In genomic region chr2:5733300-5734085, GRCm38 (mm10) we compare ENCODE assay signal across 30 mouse cellular contexts. TPM values are rescaled to one million over a fixed set of nuclear protein-coding genes. Genes with fewer than 3 reads are reported as not detected.
A peak's percentile ranks its signal among the peaks of the same experiment; 100 is the strongest.
DNase-seq lines count a peak whose midpoint lies in the region; ATAC-seq and TF ChIP-seq lines count a peak whose summit lies in the region.
"Had no signal": no experiment of that assay in that cellular context is flagged by ENCODE, and none has a peak within 500 bp of the region (broad histone marks: within the 10 kb centered on the region; RNA-seq: fewer than 3 reads in every experiment).

No protein-coding gene starts in this region.

- H3K36me3 ChIP-seq in midbrain, embryonic 11.5 days (ENCODE audit: control insufficient read depth, insufficient read depth, low read length), result no peaks in the 10 kb centered on the region
- H3K36me3 ChIP-seq in midbrain, postnatal 0 days (ENCODE audit: insufficient read depth, low read length), result no peaks in the 10 kb centered on the region
- H3K36me3 ChIP-seq: embryonic facial prominence, embryonic 10.5 days; embryonic facial prominence, embryonic 13.5 days; forebrain, embryonic 10.5 days; heart, embryonic 13.5 days; hindbrain, embryonic 10.5 days; hindbrain, embryonic 13.5 days; intestine, embryonic 15.5 days had no signal

- no peak for TF ChIP-seq CTCF in midbrain, postnatal 0 days (IDR thresholded peaks at IDR 0.05)

- H3K4me2 ChIP-seq in midbrain, embryonic 11.5 days, result no peak overlapping the region
- H3K4me2 ChIP-seq in midbrain, postnatal 0 days (ENCODE audit: low read depth, low read length, poor library complexity, severe bottlenecking), result no peak overlapping the region
- H3K4me2 ChIP-seq: embryonic facial prominence, embryonic 13.5 days; forebrain, embryonic 13.5 days; heart, embryonic 13.5 days; hindbrain, embryonic 13.5 days; intestine, embryonic 15.5 days had no signal

- no peak overlapping the region for H3K9ac ChIP-seq in midbrain, embryonic 11.5 days (ENCODE audit: low read length)
- no peak overlapping the region for H3K9ac ChIP-seq in midbrain, postnatal 0 days (replicated peaks; ENCODE audit: low read length, poor library complexity, severe bottlenecking)
- H3K9ac ChIP-seq: embryonic facial prominence, embryonic 13.5 days; forebrain, embryonic 13.5 days; heart, embryonic 13.5 days; hindbrain, embryonic 13.5 days; intestine, embryonic 15.5 days had no signal

- H3K9me3 ChIP-seq in midbrain, embryonic 11.5 days (ENCODE audit: control insufficient read depth, low read length), result no peaks in the 10 kb centered on the region
- no peaks in the 10 kb centered on the region for H3K9me3 ChIP-seq in midbrain, postnatal 0 days (ENCODE audit: low read length)
- H3K9me3 ChIP-seq: embryonic facial prominence, embryonic 10.5 days; embryonic facial prominence, embryonic 13.5 days; forebrain, embryonic 10.5 days; forebrain, embryonic 13.5 days; heart, embryonic 13.5 days; hindbrain, embryonic 10.5 days; hindbrain, embryonic 13.5 days; intestine, embryonic 15.5 days had no signal

- H3K4me1 ChIP-seq in midbrain, embryonic 11.5 days (ENCODE audit: control insufficient read depth, insufficient read depth, low read length), result no peaks in the 10 kb centered on the region
- peaks cover 4% of the 10 kb centered on the region; the same call in 1 of the 2 replicates for H3K4me1 ChIP-seq in midbrain, postnatal 0 days (ENCODE audit: insufficient read depth, low read length)
- H3K4me1 ChIP-seq: heart, embryonic 13.5 days had no signal

- DNase-seq in midbrain, embryonic 11.5 days (ENCODE audit: low spot score, missing footprints), result peak; percentile 76
- DNase-seq in midbrain, postnatal 0 days (ENCODE audit: low spot score), result no peak
- peak; percentile 64 for DNase-seq in NIH3T3 (ENCODE audit: low read depth)
- peak; percentile 97 for DNase-seq in gonadal fat pad, adult 2 months (ENCODE audit: low read depth)
- DNase-seq in heart, postnatal 4 days, result no peak
- DNase-seq in lung, postnatal 36 days, result no peak
- DNase-seq in gastrocnemius, postnatal 10 days, result no peak
- DNase-seq: adrenal gland, adult 8-10 months; adrenal gland, postnatal 25 days; cerebellum, adult 11-12 months; cerebellum, adult 8-10 months; cerebellum, postnatal 10 days; cerebellum, postnatal 36 days; embryo, embryonic 11 days; gastrocnemius, adult 2 months; gastrocnemius, postnatal 25 days; heart, postnatal 14 days; kidney, adult 11 months had no signal

- H3K27me3 ChIP-seq in midbrain, embryonic 11.5 days (ENCODE audit: control insufficient read depth, insufficient read depth, low read length), result no peaks in the 10 kb centered on the region
- H3K27me3 ChIP-seq in midbrain, postnatal 0 days (ENCODE audit: insufficient read depth, low read length), result no peaks in the 10 kb centered on the region
- H3K27me3 ChIP-seq: embryonic facial prominence, embryonic 13.5 days; forebrain, embryonic 13.5 days; heart, embryonic 13.5 days; intestine, embryonic 15.5 days had no signal

- 89% methylated on average over 3 of the region's 3 CpGs for WGBS in midbrain, embryonic 11.5 days
- WGBS in midbrain, postnatal 0 days, result 81% methylated on average over 3 of the region's 3 CpGs

- H3K27ac ChIP-seq in midbrain, embryonic 11.5 days (ENCODE audit: low read depth, low read length), result no peak overlapping the region
- H3K27ac ChIP-seq in midbrain, postnatal 0 days (ENCODE audit: low read depth, low read length), result no peak overlapping the region
- H3K27ac ChIP-seq: embryonic facial prominence, embryonic 10.5 days; embryonic facial prominence, embryonic 13.5 days; forebrain, embryonic 10.5 days; forebrain, embryonic 13.5 days; gastrocnemius, adult 2 months; heart, embryonic 13.5 days; hindbrain, embryonic 10.5 days; hindbrain, embryonic 13.5 days; intestine, embryonic 15.5 days had no signal

- ATAC-seq in midbrain, embryonic 11.5 days (ENCODE audit: low FRiP score), result no peak
- ATAC-seq in midbrain, postnatal 0 days (ENCODE audit: low FRiP score), result no peak
- ATAC-seq: activated CD4-positive, CD25-positive, alpha-beta regulatory T cell, adult 4 months; forebrain, embryonic 13.5 days; forebrain, embryonic 16.5 days; hindbrain, embryonic 16.5 days; intestine, embryonic 15.5 days had no signal

- no peak overlapping the region for H3K4me3 ChIP-seq in midbrain, embryonic 11.5 days (ENCODE audit: low read depth, low read length)
- no peak overlapping the region for H3K4me3 ChIP-seq in midbrain, postnatal 0 days (ENCODE audit: low read depth, low read length)
- H3K4me3 ChIP-seq: embryonic facial prominence, embryonic 10.5 days; embryonic facial prominence, embryonic 13.5 days; erythroblast, embryonic 14.5 days; forebrain, embryonic 10.5 days; forebrain, embryonic 13.5 days; gastrocnemius, adult 2 months; heart, embryonic 13.5 days; hindbrain, embryonic 10.5 days; hindbrain, embryonic 13.5 days; intestine, embryonic 15.5 days had no signal

RNA-seq across cellular contexts. Expression of gene Camk1d, which starts 19.2 kb away (rescaled TPM):
- polyA plus RNA-seq in midbrain, embryonic 11.5 days (2014; fragmentation: Nextera tagmentation; extraction: Ambion mirVana), result 1.8 and 2.0 TPM in 2 replicates
- total RNA-seq in midbrain, postnatal 0 days (2014; rRNA removed), result 20.9 and 21.3 TPM in 2 replicates
- polyA plus RNA-seq in midbrain, postnatal 0 days (2015; fragmentation: Nextera tagmentation; extraction: Ambion mirVana), result 6.7 and 8.0 TPM in 2 replicates
- polyA plus RNA-seq in gonadal fat pad, adult 2 months (2012; rRNA removed), result 1.3 TPM in 2 replicates
- 10 to 100 TPM; 12.6 to 15.2 TPM for total RNA-seq in heart, postnatal 4 days (2021)
- 1 to 10 TPM; 2.4 to 5.0 TPM for total RNA-seq in gastrocnemius, postnatal 10 days (2021)

Comparison
In these comparisons a context has a peak if more than half of its experiments do, and no peak if none do; other contexts are left out.
1. DNase-seq: peak in midbrain, embryonic 11.5 days (single experiment), NIH3T3 (single experiment) and gonadal fat pad, adult 2 months (single experiment); none in midbrain, postnatal 0 days (single experiment), heart, postnatal 4 days (single experiment), lung, postnatal 36 days (single experiment) and gastrocnemius, postnatal 10 days (single experiment).